Mouse (Mus musculus) heart, postnatal 0 days (tissue): ENCODE data around the gene Wdr1.

Experiments
- CTCF ChIP-seq: IDR thresholded peaks from 2 replicates; pipeline ENCODE4 v1.5.1; 2016; ENCODE audit warnings: antibody characterized with exemption, control low read depth, low read depth
- EP300 ChIP-seq: IDR thresholded peaks from 2 replicates; pipeline ENCODE4 v1.6.1; 2016; ENCODE audit warnings: antibody characterized with exemption, low read depth

GRCm38 (mm10) chr5:38598647-38599304, 35.8 kb upstream of the Wdr1 start:
- TF ChIP-seq EP300 (no peak), CTCF (no peak; the same call in 1 of the 2 replicates)
